Mouse (Mus musculus) left cerebral cortex, adult 9 months (tissue): Measurements from ENCODE around the gene Nfatc4.

Experiments
- DNase-seq, 2 experiments: peaks; one replicate each; pipeline ENCODE4 v3.0.0; 2022; ENCODE audit warnings: low spot score in 2 of 2

Gene Nfatc4

DNA sequence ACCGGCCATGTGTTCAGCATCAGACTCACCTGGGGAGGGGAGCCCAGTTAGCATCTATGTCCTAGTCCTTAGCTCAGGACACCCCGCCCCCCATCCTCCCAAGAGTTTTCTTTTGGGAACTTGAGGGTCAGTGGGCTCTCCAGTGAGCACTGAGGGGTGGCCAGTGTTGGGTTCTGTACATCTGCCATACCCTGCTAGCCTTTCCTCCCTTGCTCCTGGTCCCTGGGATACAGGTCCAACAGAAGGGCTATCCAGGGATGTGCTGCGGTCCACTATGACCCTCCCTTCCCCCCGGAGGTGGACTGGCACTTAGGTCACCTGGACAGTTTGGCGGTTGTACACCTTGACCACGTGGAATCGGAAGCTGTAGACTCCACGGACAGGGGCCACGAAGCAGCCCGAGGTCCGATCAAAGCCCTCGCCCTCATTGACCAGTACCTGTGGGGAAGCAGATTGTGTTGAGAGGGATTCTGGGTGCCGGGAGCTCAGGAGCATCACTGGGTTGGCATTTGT is 60.3 kb downstream of the Nfatc4 start:
- DNase-seq, result no peak
